Mouse (Mus musculus) embryonic fibroblast, embryonic 13.5 days (primary cell): ENCODE measurements at regions not wholly inside any gene's neighbourhood (a gene's known extent, or its start where the extent isn't known, plus 50 kb on each side); places are given as distances from the start of the nearest gene placed in this dataset.

ENCODE experiments used
- CTCF ChIP-seq: IDR thresholded peaks from 2 replicates; pipeline ENCODE4 v1.5.1; 2011; ENCODE audit warnings: mild to moderate bottlenecking, control low read depth, low read length, moderate library complexity, borderline replicate concordance; ENCODE audit not compliant: insufficient read depth
- POLR2A ChIP-seq: IDR thresholded peaks from 2 replicates; pipeline ENCODE4 v1.6.1; 2011; ENCODE audit warnings: low read depth, mild to moderate bottlenecking, control low read depth, low read length, moderate library complexity

DNA sequence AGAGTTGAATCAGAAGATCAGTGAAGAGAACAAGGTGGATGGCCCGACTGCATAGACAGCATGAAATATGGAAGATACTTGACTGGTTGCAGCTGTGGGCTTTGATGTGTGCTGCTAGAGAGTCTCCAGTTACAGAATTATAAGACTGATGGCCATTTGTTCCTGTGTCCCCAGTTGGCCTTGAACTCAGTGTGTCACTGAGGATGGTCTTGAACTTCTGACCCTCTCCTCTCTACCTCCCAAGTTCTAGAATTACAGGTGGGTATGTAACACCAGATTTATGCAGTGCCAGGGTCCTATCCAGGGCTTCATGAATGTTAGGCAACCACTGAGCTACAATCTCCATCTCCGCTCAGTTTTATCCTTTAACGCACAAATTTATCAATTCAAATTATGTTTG lies 146.1 kb downstream of the Basp1 start:
- TF ChIP-seq POLR2A = no peak
- TF ChIP-seq CTCF = no peak
